Mouse (Mus musculus) large intestine, adult 2 months (tissue): ENCODE data around the gene Tex29. TPM values are rescaled to one million over a fixed set of nuclear protein-coding genes. Genes with fewer than 3 reads are reported as not detected.
"Not testable (repeated sequence)": the region's sequence is repeated elsewhere in the genome, so short reads cannot be mapped to it uniquely, and the experiment has no call there.

ENCODE experiments used
- DNase-seq: peaks from one replicate; pipeline ENCODE4 v3.0.0-alpha.2; 2012; ENCODE audit warnings: low read depth, low spot score
- WGBS: fragments of 180-500 bp; shearing (Covaris S2); methylation state at CpG from one replicate; pipeline ENCODE4 v1.1.7; 2018; 5-methylcytosine and 5-hydroxymethylcytosine counted together
- polyA plus RNA-seq: library from polyadenylated mRNA; depleted of rRNA; stranded (reverse); fragments of >200 nt; gene quantifications from 2 replicates; pipeline ENCODE4 v1.2.3, GENCODE M21; 2012

The Tex29 gene
- polyA plus RNA-seq, 1 experiment = not detected

DNA sequence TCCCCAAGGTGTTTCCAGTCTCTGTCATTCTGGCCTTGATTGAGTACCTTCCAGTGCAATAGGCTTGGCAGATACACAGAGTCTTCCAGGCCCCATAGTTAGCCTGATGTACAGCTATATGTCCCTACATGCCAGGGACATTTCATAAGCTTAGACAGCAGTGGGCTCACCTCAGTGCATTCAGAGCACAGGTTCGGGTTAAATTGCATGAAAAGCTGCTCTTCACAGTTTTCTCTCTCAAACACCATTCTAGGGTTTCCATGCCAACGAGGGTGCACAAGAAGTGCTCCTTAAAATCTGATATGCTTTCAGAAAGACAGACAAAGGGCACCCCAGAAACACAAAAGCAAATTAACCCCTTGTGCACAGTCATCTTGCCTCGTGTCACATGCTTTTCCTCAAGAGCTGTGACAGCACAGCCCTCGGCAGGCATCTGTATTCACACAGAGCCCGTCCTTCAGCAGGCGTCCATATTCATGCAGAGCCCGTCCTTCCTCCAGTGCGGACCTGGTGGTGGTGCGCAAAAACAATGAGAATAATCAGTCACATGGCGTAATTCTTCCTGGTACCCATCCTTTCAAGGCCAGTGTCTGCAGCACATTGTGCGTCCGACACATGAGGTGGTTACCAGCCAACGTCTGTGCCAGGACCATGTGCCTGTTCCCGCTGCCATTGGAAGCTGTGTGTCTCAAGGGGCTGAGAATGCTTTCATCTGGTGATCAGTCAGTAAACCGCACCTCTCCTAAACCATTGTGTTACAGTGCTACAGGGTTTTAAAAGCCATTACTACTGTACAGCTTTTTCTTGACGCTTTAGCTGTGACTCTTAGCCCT lies 9.8 kb upstream of the Tex29 start:
- WGBS = 90% methylated on average over 16 of the region's 16 CpGs
- DNase-seq = no peak

DNA sequence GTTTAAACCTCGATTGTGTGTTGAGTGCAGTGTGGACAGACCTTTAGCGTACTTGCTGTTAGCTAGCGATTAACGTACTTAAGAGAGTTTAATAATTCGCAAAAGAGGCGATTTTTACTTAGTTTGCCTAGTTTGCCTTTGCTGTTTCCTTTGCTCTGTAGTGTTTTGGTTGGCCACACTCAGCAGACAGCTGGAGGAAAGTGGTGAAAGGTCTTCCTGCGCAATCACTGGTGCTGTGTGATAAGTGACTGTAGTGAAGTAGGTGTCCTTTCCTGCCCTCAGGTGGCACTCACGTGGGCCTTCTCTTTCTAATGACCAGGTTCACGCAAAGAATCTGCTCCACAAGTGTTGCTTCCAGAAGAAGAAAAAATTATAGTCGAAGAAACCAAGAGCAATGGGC lies 9.1 kb upstream of the Tex29 start:
- WGBS = 92% methylated on average over 10 of the region's 10 CpGs
- no peak for DNase-seq

DNA sequence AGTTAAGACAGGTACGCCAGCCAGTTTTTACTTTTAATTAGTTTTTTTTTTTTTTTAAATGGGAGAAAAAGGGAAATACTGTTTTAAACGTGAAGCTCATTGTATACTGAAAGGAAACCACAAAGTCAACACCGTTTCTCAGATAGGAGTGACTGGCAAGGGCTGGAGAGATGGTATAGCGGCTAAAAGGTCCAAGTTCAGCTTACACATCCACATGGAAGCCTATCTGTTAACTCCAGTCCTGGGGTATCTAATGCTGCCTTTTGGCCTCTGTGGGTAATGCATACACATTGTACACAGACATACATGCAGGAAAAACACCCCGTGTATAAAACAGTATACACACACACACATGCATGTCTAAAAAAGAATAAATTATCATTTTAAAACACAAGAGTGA lies 8.3 kb upstream of the Tex29 start:
- WGBS = 66% methylated on average over 5 of the region's 5 CpGs
- DNase-seq = no peak

DNA sequence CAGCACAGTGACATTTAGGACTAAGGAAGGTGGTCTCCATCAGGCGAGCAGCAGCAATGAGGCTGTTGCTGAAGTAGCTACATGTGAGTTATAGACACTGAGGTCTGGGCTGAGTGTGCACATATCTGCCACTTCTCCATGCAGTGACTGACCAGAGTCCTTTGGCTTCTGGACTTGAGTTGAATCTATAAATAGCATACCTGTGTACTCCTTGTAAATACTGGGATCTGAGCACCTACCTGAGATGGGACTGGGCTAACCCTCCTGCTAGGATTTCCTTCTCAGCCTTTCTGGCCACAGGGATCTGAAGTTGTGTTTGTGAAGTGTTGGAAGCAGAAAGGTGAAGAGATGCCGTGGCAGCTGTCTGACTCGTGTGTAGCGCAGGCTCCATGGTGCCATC lies 7.1 kb upstream of the Tex29 start:
- 93% methylated on average over 4 of the region's 4 CpGs for WGBS
- DNase-seq = no peak

DNA sequence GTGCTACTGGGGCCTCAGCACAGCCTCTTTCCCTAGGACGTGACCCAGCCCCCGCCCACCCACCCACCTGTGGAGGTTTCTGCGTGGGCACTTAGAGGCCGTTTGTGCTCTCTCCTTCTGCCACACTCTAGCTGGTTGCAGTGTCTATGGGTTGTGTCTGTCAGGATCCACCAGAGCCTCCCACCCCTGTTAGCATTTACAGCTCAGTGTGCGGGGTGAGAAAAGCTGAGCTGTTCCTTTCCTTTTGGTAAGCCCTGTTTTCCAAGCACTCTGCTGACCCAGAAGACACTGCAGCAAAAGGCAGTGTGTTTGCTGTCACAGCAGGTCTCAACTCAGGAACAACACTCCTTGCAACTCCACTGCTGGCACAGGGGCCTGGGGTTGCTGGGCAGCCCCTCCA lies 6.1 kb upstream of the Tex29 start:
- DNase-seq = no peak
- WGBS = 86% methylated on average over 5 of the region's 5 CpGs

DNA sequence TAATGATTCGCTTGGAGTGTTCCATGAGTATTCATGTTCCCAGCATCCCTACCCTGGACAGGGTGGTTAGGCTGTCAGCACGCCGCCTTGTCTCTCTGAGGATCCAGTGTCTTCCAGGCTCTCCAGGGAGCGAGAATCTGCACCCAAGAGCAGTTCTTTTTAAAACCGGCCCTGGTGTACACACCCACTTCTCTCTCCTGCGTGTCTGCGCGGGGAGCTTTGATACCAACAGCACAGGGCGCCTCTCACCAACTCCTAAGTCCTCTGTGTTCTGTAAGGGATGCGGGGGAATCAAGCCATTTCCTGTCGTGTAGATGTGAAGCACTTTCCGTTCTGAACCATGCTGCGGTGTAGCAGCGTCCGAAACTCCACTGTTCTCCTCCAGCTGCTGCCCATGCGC lies 5.6 kb upstream of the Tex29 start:
- WGBS = 93% methylated on average over 16 of the region's 16 CpGs
- no peak for DNase-seq

DNA sequence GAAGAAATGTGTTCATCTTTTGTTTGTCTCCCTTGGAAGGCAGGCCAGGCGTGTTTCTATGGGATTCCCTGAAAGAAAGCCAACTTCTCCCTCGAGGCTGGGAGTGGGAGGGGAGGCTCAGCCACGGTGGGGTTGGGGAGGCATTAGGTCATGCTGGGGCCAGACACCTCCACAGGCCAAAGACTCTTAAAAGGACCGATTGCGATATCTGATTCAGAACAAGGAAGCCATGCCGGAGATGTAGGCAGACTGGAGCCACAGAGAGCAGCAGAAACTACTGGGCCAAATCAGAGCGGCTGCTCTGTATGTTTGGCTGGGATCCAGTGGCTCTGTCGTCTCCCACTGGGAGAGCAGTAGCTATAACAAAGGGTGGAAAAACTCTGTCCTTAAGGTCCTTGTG lies 1.3 kb downstream of the Tex29 start:
- WGBS = 31% methylated on average over 8 of the region's 8 CpGs

DNA sequence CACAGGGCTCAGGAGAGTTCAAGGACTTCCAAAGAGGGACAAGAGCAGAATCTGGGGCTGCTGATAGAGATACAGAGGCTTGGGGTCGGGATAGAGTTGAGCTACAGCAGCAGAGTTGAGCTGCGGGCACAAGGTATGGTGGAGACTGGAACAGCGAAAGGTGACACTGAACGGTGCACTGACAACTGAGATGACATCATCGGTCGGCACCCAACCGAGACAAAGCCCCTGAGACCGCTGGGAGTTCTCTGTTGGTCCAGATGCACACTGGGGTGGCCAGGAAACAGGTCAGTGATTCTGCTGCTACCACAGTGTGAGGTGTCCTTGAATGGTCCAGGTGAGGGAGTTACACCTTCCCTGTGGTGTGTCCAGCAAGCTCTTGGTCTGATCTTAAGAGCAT lies 2.5 kb downstream of the Tex29 start:
- WGBS = 83% methylated on average over 8 of the region's 8 CpGs
- DNase-seq = no peak

More for the DNA sequence above, 1.3 kb downstream of the Tex29 start:
- no peak for DNase-seq

DNA sequence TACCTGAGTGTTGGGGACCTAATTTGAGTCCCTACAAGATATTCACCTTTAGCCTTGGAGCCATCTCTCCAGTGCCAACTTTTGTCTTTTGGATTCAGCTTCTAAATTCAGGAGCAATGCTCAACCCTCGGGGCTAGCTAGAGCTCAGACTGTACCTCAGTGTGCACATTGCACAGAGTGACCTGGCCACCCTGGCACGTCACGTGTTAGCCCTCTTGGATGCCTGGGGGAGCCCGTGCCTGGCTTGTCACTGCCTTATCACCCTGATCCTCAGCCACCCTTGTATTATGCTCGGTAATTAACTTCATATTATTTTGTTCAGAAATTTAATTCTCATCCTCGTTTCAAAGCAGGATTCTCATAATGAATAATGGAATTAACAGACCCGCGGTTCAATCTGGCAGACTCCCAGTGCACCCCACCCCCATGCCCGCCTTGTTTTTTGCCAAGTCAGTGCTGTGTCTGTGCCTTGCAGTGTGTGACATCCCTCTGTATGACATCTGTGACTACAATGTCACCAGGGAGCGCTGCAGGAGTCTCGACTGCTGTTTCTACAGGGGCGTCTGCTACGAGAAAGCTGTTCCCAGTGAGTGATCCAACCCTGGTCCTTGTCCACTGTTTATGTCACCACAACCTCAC lies 3.5 kb downstream of the Tex29 start:
- 85% methylated on average over 13 of the region's 13 CpGs for WGBS
- DNase-seq = no peak

DNA sequence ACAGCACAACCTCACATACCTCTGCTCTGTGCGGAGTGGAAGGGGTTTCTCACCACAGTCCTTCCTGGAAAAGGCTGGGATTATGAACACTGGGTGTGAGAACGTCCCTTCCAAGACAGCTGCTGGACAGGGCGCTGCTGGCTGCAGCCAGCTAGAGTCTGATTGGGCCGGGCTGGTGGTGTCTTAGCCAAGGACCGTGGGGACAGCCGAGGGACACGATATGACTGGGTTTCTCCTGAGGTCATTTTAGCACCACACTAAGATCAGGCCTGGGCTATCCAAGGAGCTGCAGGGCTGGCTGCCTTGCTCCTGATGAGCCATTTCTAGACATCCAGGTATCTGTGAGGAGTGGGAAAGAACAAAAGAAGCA lies 4.0 kb downstream of the Tex29 start:
- 80% methylated on average over 7 of the region's 7 CpGs for WGBS

DNA sequence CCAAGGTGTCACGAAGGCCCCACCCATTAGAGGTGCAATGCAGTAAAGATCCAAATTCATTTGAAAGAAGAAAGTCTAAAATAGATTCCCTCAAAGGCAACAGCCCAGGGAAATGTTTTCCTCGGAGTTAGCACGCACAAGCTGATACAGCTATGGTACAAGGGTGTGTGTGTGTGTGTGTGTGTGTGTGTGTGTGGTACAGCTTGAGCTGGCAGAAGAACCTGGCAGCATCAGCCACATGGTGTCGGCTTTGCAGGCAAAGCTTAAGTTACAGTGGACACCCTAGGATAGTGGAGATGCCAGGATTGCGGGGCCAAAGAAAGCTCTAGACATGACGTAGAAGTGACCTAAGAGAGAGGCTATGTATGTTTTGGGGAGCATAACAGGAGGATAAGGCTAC lies 6.5 kb downstream of the Tex29 start:
- 87% methylated on average over 6 of the region's 6 CpGs for WGBS
- DNase-seq = no peak

More for the DNA sequence above, 4.0 kb downstream of the Tex29 start:
- no peak for DNase-seq

DNA sequence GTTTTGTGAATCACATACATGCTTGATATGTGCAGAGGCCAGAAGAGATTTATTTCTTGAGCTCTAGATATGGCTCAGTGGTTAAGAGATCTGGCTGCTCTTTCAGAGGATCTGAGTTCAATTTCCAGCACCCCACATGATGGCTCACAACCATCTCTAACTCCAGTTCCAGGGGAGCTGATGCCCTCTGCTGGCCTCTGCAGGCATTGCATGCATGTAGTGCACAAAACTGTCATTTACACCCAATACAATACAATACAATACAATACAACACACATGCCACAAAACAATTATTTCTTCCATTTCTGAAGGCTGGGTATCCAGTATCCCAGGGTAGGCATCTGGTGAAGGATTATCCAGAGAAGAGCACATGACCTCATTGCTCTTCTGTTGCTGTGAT lies 27.6 kb downstream of the Tex29 start:
- DNase-seq = no peak

DNA sequence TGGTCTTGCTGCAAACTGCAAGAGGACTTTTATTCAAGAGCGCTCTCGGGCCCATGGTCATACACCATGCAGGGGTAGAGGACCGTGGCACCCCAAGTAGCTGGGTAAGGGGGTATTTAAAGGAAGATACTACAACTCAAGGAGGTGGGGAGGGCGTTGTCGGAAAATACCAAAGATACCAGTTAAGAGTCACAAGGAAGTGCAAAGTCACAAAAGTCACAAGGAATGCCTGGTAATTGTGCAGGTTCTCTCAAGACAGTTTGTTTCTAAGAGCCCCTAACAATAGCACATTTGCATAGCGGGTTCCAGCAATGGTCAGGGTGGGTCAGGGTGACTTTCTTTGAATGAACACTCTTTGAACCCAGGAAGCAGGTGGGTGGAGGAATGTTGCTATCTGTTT lies 34.0 kb downstream of the Tex29 start:
- 92% methylated on average over 6 of the region's 6 CpGs for WGBS
- not testable (repeated sequence) for DNase-seq

DNA sequence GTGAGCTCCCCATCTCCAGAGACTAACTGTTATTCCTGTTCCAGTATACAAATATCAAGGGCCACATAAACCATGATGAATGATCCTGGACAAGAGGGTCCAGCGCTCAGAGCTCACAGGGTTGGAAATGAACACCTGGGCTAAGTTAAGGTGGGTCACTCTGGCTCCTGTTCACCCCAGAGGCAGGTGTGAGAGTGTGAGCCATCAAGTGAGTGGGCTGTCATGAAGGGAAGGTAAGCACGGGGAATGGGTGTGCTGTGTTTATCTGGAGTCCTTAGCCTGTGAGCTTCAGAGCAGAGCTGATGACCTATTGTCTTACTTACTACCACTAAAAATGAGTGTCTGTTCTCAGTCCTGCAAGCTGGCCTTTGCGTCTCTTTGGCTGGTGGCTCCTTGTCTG lies 44.4 kb downstream of the Tex29 start:
- WGBS = 89% methylated on average over 3 of the region's 3 CpGs
- DNase-seq = no peak

DNA sequence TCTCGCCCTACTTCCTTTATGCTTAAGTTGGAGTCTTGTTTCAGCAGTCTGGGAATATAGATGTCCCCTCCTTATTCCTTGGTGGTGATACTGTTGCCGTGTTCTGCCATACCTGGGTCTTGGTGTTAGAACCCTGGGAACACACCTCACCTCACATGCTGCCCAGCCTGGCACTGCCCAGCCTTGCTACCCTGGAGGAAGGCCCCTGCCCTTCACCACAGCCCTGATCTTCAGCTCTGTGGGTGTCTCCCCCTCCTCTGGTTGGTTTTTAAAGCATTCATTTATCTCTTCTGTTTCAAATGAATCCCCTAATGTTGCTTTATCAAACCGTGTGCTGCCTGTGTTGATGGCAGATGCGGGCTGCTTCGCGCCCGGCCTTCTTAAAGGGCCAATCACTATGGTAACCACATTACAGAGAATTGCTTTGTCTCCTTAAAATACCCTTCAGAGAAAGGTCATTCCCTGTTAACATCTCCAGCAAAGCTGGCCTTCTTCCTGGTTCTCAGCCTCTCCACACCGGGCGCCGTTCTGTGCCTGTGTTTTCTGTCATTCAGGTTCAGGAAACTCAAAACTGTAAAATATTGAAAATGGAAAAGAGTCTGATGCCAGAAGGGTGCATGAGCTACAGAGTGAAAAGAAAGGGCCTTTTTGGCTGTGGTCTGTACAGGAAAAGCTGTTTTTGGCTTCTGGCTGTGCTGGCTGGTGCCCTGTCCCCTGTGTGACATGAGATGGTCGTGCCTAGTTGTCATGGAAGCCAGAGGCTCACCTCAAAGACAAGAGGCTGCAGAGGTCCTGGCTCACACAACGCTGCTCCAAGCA lies 45.8 kb downstream of the Tex29 start:
- no peak for DNase-seq
- WGBS = 79% methylated on average over 12 of the region's 12 CpGs

DNA sequence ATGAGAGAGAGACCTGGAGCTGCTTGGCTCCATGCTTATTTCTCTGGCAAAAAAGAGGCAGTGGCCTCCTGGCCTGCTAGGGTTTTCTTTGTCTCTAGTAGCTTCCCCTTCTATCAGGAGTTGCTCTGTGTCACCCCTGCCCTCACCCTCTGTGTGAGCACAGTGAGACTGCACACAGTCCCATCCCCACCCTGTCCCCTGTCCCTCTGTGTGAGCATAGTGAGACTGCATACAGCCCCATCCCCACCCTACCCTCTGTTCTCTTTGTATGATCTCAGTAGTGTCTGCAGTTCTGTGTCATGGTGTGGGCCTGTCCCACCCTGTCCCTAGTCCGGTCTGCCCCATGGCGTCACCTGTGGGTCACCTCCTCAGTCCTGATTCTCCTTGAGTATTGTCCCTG lies 46.5 kb downstream of the Tex29 start:
- DNase-seq = no peak
- WGBS = 91% methylated on average over 2 of the region's 2 CpGs

DNA sequence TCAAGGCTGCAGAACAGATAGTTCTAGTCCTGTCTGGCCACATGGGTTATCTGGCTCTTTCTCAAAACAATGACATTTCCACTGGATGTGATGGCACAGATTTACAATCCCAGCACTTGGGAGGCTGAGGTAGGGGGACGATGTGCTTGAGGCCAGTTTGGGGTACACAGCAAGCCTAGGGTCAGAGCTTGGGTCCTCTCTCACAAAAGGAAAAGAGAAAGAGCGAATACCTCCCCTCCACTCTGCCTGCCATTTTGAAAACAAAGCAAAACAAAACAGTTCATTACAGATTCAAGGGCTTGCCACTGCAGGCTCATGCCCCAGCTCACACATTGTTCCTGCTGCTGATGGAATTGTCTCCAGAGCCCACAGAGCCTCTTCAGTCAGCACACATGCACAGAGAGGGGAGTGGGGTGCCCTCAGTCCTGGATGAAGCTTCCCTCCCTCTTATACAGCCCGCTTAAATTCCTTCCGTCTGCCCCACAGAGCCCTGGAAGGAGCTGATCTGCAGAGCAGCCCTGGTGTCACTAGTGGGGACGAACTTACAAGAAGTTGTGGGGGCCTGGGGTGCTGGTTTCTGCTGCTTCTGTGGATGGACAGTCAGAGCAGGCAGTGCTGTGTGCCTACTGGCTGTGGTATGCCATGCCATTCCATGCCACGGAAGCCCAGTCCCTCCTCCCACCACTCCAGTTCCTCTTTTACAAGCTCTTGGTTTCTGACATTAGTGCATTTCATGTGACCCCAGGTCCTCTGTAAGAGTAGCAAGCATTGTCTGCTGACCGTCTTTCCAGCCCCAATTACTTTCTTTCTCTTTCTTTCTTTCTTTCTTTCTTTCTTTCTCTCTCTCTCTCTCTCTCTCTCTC lies 49.1 kb downstream of the Tex29 start:
- DNase-seq = no peak
- 55% methylated on average over 7 of the region's 7 CpGs for WGBS

DNA sequence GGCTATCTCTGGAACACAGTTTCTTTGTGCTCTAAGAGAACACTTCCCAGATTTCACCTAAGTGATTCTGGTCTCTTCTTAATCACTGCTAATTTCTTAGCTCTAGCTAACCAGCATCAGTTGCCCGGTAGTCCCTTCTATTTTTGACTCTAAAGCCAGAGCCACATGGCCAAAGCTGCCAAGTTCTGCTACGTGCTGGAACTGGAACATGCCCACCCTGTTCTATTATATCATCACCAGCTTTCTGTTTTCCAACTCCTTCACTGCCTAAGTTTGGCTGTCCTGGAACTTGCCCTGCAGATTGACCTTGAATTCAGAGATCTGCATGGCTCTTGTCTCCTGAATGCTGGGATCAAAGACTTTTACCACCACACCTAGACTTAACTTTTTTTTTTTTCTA lies 52.5 kb downstream of the Tex29 start:
- no peak for DNase-seq
- 73% methylated on average over 2 of the region's 2 CpGs for WGBS

DNA sequence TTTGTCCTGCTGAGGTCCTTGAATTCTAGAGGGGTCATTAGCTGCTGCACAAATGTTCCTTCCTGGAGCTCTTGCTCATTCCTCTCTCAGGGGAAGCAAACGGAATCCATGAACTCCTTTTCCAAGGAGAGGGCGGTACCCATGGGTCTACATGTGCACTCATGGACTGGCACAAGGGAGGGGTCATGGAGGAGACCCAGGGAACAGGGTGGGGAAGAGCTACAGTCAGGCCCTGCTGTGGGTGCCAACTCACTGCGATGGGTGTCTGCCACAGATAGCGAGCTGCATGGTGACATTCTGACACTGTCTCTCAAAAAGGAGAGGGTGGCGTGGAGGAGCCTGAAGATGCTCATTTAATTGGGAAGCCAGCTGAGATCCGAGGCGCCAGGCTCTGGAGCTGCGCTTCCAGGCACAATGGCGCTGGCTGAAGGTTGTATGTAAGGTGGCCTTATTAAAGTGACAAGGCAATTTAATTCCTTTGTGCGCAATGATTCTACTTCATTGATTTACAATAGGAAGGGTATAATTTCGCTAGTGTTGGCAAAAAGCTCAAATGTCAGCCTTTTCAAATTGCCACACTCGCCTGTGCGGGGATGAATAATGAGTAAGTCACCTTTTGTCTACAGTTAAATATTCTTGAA lies 55.9 kb downstream of the Tex29 start:
- no peak for DNase-seq

More for the DNA sequence above, 55.9 kb downstream of the Tex29 start:
- 84% methylated on average over 13 of the region's 13 CpGs for WGBS
